Mouse (Mus musculus): ENCODE results near the gene Anapc1. TPM values are rescaled to one million over a fixed set of nuclear protein-coding genes. Genes with fewer than 3 reads are reported as not detected.

Anapc1 gene
- total and polyA plus RNA-seq, 3 experiments, result 94.8 to 196 (median 123) TPM

DNA sequence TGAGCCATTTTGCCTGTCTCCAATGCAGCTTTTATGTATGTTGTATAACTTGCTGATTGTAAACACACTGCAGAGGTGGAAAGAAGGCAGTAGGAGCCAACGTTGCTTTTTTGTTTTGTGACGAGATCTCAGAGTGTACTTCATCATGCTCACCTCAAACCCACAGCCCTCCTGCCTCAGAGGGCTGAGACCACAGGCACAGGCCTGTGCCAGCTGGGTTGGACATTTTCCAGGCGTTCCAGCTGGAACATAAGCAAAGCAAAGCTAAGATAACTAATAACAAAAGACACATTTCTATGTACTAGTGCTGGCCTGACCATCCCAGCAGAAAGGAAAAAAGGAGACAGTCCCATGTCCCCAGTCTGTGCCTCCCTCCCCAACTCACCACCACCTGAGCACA is 47.9 kb upstream of the Anapc1 start:
- H3K27ac ChIP-seq (ENCODE audit: control insufficient read depth, low read depth, low read length), result no peak overlapping the region
- peaks cover 0 to 2% of the 10 kb centered on the region in 2 experiments; a peak in 2 of 4 replicates for H3K27me3 ChIP-seq (ENCODE audit: control insufficient read depth in 1 of 2, insufficient read depth in 2 of 2, low read length in 2 of 2)
- H3K9me3 ChIP-seq (replicated peaks; ENCODE audit: insufficient read depth, low read length), result no peaks in the 10 kb centered on the region
- H3K9ac ChIP-seq (ENCODE audit: control insufficient read depth, low read depth, low read length, poor library complexity, severe bottlenecking), result no peak overlapping the region
- H3K79me2 ChIP-seq (ENCODE audit: control insufficient read depth, insufficient read depth, low read length, poor library complexity), result no peaks in the 10 kb centered on the region
- H3K36me3 ChIP-seq (ENCODE audit: control insufficient read depth in 1 of 2, insufficient read depth in 2 of 2, low read length in 2 of 2), result no peaks in the 10 kb centered on the region
- H3K4me1 ChIP-seq (ENCODE audit: control insufficient read depth in 1 of 2, insufficient read depth in 2 of 2, low read length in 2 of 2), result no peaks in the 10 kb centered on the region
- no peak overlapping the region for H3K4me3 ChIP-seq (ENCODE audit: control insufficient read depth in 1 of 2, insufficient read depth in 1 of 2, low read depth in 2 of 2, low read length in 2 of 2)
- TF ChIP-seq BHLHE40 (IDR thresholded peaks at IDR 0.05; ENCODE audit: borderline replicate concordance, low read depth, low read length) (no peak), MXI1 (IDR thresholded peaks at IDR 0.05; ENCODE audit: low read depth, low read length) (no peak), ELF1 (IDR thresholded peaks at IDR 0.05; ENCODE audit: low read depth, low read length) (no peak), SIN3A (IDR thresholded peaks at IDR 0.05; ENCODE audit: low read length) (no peak), KAT2A (conservative IDR thresholded peaks at IDR 0.05; ENCODE audit: low read depth, low read length) (no peak), TAL1 (IDR thresholded peaks at IDR 0.05; ENCODE audit: low read length) (no peak), MEF2A (IDR thresholded peaks at IDR 0.05; ENCODE audit: extremely low read depth, insufficient replicate concordance, low read depth, low read length, poor library complexity, severe bottlenecking) (no peak), ETS1 (IDR thresholded peaks at IDR 0.05; ENCODE audit: low read depth, low read length) (no peak), CHD1 (IDR thresholded peaks at IDR 0.05; ENCODE audit: low read depth, low read length) (no peak), JUND (IDR thresholded peaks at IDR 0.05; ENCODE audit: low read depth, low read length) (no peak), MYC (IDR thresholded peaks at IDR 0.05; ENCODE audit: low read depth, low read length) (no peak), RCOR1 (IDR thresholded peaks at IDR 0.05; ENCODE audit: low read depth, low read length) (no peak), MYB (IDR thresholded peaks at IDR 0.05; ENCODE audit: low read depth, low read length) (no peak), UBTF (IDR thresholded peaks at IDR 0.05; ENCODE audit: borderline replicate concordance, insufficient read depth, low read depth, low read length) (no peak), MAZ (IDR thresholded peaks at IDR 0.05; ENCODE audit: low read depth, low read length) (no peak), MAX (IDR thresholded peaks at IDR 0.05; ENCODE audit: low read length) (no peak), POLR2AphosphoS5 (IDR thresholded peaks at IDR 0.05; ENCODE audit: borderline replicate concordance, low read depth, low read length) (no peak), USF1 (IDR thresholded peaks at IDR 0.05; ENCODE audit: low read depth, low read length) (no peak), POLR2AphosphoS2 (IDR thresholded peaks at IDR 0.05; ENCODE audit: low read length) (no peak), SMC3 (IDR thresholded peaks at IDR 0.05; ENCODE audit: low read depth, low read length) (no peak)
- DNase-seq (ENCODE audit: low read depth, low spot score), result no peak

DNA sequence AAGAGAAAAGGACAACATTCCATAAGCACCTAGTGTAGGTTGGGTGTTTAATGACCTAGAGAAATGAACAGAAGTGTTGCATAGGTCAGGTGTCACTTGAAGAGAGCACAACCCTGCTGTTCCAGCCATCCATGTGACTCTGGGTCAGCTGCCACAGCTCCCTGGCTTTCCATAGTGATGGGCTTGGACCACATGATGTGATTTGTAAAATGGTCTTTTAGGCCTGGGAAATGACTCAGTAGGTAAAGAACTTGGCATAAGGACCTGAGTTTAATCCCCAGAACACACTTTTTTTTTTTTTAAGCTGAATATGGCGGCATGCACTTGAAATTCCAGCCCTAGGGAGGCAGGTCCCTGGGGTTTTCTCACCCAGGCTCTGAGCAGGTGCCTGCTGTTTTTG is 44.8 kb upstream of the Anapc1 start:
- no peak overlapping the region for H3K9ac ChIP-seq (ENCODE audit: control insufficient read depth, low read depth, low read length, poor library complexity, severe bottlenecking)
- no peaks in the 10 kb centered on the region for H3K4me1 ChIP-seq (ENCODE audit: control insufficient read depth in 1 of 2, insufficient read depth in 2 of 2, low read length in 2 of 2)
- no peak for DNase-seq (ENCODE audit: low read depth, low spot score)
- no peak overlapping the region for H3K27ac ChIP-seq (ENCODE audit: control insufficient read depth, low read depth, low read length)
- TF ChIP-seq MYC (IDR thresholded peaks at IDR 0.05; ENCODE audit: low read depth, low read length) (no peak), MAFK (IDR thresholded peaks at IDR 0.05; ENCODE audit: borderline replicate concordance, low read depth, low read length) (no peak), SIN3A (IDR thresholded peaks at IDR 0.05; ENCODE audit: low read length) (no peak), UBTF (IDR thresholded peaks at IDR 0.05; ENCODE audit: borderline replicate concordance, insufficient read depth, low read depth, low read length) (no peak), TCF12 (IDR thresholded peaks at IDR 0.05; ENCODE audit: low read depth, low read length) (no peak), ZMIZ1 (IDR thresholded peaks at IDR 0.05; ENCODE audit: low read depth, low read length) (no peak), POLR2A (IDR thresholded peaks at IDR 0.05; ENCODE audit: control insufficient read depth in 1 of 2, insufficient read depth in 1 of 2, low read depth in 1 of 2, low read length in 2 of 2, poor library complexity in 1 of 2) (no peak), MEF2A (IDR thresholded peaks at IDR 0.05; ENCODE audit: extremely low read depth, insufficient replicate concordance, low read depth, low read length, poor library complexity, severe bottlenecking) (no peak), E2F4 (IDR thresholded peaks at IDR 0.05; ENCODE audit: borderline replicate concordance, low read depth, low read length) (no peak)
- no peak overlapping the region for H3K4me3 ChIP-seq (ENCODE audit: control insufficient read depth in 1 of 2, insufficient read depth in 1 of 2, low read depth in 2 of 2, low read length in 2 of 2)
- peaks cover 3 to 5% of the 10 kb centered on the region in 2 experiments for H3K27me3 ChIP-seq (ENCODE audit: control insufficient read depth in 1 of 2, insufficient read depth in 2 of 2, low read length in 2 of 2)
- H3K9me3 ChIP-seq (replicated peaks; ENCODE audit: insufficient read depth, low read length), result no peaks in the 10 kb centered on the region
- H3K79me2 ChIP-seq (ENCODE audit: control insufficient read depth, insufficient read depth, low read length, poor library complexity), result no peaks in the 10 kb centered on the region
- no peaks in the 10 kb centered on the region for H3K36me3 ChIP-seq (ENCODE audit: control insufficient read depth in 1 of 2, insufficient read depth in 2 of 2, low read length in 2 of 2)

Measured in MEL (cell line).